Mouse (Mus musculus) cortical plate, adult 2 months (tissue): ENCODE measurements around the gene Nipal3.

Source experiments
- CTCF ChIP-seq: fragments of 200-500 bp; IDR thresholded peaks from 2 replicates; pipeline ENCODE4 v1.5.1; 2011; ENCODE audit warnings: mild to moderate bottlenecking, control low read depth, low read length; ENCODE audit not compliant: insufficient read depth; ENCODE audit errors: extremely low read depth
- POLR2A ChIP-seq: fragments of 200-500 bp; IDR thresholded peaks from 2 replicates; pipeline ENCODE4 v1.6.1; 2011; ENCODE audit warnings: mild to moderate bottlenecking, low read length, control low read depth; ENCODE audit not compliant: insufficient read depth; ENCODE audit errors: extremely low read depth

- TF ChIP-seq POLR2A (no peak), CTCF (no peak)
Observed at GRCm38 (mm10) chr4:135426587-135426986, 68.3 kb downstream of the Nipal3 start.
